Mouse (Mus musculus): Measurements from ENCODE around the gene Tut7.
"Not testable (repeated sequence)": the region's sequence is repeated elsewhere in the genome, so short reads cannot be mapped to it uniquely, and the experiment has no call there.

The Tut7 gene

GRCm38 (mm10) chr13:59832454-59832853 is 9.5 kb upstream of the Tut7 start:
- DNase-seq: no peak

- DNase-seq: no peak
These were observed 3.0 kb upstream of the Tut7 start for GRCm38 (mm10) chr13:59825966-59826365.

- DNase-seq: no peak
These were observed 2.1 kb downstream of the Tut7 start for GRCm38 (mm10) chr13:59820836-59821235.

- DNase-seq: no peak
These were observed 2.8 kb downstream of the Tut7 start for GRCm38 (mm10) chr13:59820114-59820513.

- no peak for DNase-seq
These were observed 5.6 kb downstream of the Tut7 start for GRCm38 (mm10) chr13:59817352-59817751.

GRCm38 (mm10) chr13:59814109-59814591 is 8.8 kb downstream of the Tut7 start:
- DNase-seq: no peak

- DNase-seq: no peak
These were observed 11.4 kb downstream of the Tut7 start for GRCm38 (mm10) chr13:59811581-59811980.

GRCm38 (mm10) chr13:59801000-59801399 is 21.9 kb downstream of the Tut7 start:
- DNase-seq: no peak

GRCm38 (mm10) chr13:59800077-59800476 is 22.9 kb downstream of the Tut7 start:
- DNase-seq: no peak

- DNase-seq: no peak
These were observed 24.6 kb downstream of the Tut7 start for GRCm38 (mm10) chr13:59798306-59798705.

GRCm38 (mm10) chr13:59796466-59796848 is 26.5 kb downstream of the Tut7 start:
- no peak for DNase-seq

GRCm38 (mm10) chr13:59795807-59796465 is 27.0 kb downstream of the Tut7 start:
- DNase-seq: no peak

GRCm38 (mm10) chr13:59794786-59795185 is 28.2 kb downstream of the Tut7 start:
- peak; percentile 54 for DNase-seq

- no peak for DNase-seq
These were observed 40.8 kb downstream of the Tut7 start, which contains the start of gene Gm49354 for GRCm38 (mm10) chr13:59782145-59782544. Gene Gm49354 (minus strand): TSS chr13:59782245.

GRCm38 (mm10) chr13:59779744-59780264 is 43.1 kb downstream of the Tut7 start:
- DNase-seq: not testable (repeated sequence)

- no peak for DNase-seq
These were observed 43.7 kb downstream of the Tut7 start for GRCm38 (mm10) chr13:59779213-59779612.

- DNase-seq: no peak
These were observed 47.8 kb downstream of the Tut7 start for GRCm38 (mm10) chr13:59775168-59775567.

GRCm38 (mm10) chr13:59771257-59771656 is 51.7 kb downstream of the Tut7 start:
- peak; percentile 55 for DNase-seq

- DNase-seq: peak; percentile 40
These were observed 52.1 kb downstream of the Tut7 start for GRCm38 (mm10) chr13:59770847-59771246.

GRCm38 (mm10) chr13:59770164-59770562 is 52.8 kb downstream of the Tut7 start:
- peak; percentile 85 for DNase-seq

- peak; percentile 99 for DNase-seq
These were observed 53.4 kb downstream of the Tut7 start, which contains the start of gene Isca1 for GRCm38 (mm10) chr13:59769296-59770163. Gene Isca1 (minus strand): TSS chr13:59769810.

GRCm38 (mm10) chr13:59768531-59768930 is 54.4 kb downstream of the Tut7 start:
- peak; percentile 55 for DNase-seq

- DNase-seq: peak; percentile 32
These were observed 56.0 kb downstream of the Tut7 start for GRCm38 (mm10) chr13:59766786-59767515.
